Mouse (Mus musculus): ENCODE data around the gene Kif14.

Gene Kif14

DNA sequence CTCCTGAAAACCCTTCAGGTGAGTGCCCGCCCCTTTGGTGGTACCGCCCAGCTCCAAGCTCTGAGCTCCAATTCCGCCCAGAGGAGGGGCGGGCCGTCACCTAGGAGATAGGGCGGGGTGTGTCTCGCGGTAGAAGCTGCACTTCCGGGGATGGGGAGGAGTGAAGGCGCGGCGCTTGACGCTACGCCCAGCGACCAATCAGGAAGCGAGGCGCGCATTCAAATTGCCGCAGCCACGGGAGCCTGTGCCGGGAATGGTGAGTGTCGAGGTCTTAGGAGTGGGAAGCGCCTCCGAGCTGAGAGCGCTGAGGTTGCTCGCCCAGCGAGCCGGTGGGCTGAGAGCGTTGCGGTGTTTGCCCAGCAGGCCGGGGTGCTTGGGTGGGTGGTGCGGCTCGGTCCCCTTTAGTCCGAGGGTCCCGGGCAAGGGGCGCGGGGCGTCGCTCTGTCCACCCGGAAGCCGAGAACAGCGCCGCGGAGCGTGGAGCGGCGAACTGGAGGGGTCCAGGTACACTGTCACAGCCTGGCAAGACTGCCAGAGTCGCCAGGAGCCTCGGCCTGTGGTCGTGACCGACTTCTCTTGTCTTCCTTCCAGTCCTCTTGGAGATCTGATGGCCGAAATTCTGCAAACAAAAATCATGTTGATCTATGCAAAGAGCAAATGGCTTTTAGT lies at the start of gene Kif14:
Gene Kif14, plus strand, starts transcription at position 201 of the 669 bp plus-strand sequence.
- peak; percentile 94 for DNase-seq

DNA sequence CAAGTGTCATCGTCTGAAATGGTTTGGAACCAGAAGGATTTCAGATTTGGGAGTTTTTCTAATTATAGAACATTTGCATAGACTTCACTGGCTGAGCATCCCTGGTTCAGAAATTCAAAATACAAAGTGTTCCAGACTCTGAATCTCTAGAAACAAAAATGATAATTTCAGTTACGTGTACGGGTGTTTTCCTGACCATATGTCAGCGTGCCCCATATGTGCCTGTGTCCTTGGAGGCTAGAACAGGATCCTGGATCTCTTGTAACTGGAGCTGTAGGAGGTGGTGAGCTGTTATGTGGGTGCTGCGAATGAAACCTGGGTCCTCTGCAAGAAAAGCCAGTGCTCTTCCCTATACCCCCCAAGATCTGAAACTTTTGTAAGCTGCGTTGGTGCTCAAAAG lies 47.8 kb upstream of the Kif14 start:
- DNase-seq: no peak

DNA sequence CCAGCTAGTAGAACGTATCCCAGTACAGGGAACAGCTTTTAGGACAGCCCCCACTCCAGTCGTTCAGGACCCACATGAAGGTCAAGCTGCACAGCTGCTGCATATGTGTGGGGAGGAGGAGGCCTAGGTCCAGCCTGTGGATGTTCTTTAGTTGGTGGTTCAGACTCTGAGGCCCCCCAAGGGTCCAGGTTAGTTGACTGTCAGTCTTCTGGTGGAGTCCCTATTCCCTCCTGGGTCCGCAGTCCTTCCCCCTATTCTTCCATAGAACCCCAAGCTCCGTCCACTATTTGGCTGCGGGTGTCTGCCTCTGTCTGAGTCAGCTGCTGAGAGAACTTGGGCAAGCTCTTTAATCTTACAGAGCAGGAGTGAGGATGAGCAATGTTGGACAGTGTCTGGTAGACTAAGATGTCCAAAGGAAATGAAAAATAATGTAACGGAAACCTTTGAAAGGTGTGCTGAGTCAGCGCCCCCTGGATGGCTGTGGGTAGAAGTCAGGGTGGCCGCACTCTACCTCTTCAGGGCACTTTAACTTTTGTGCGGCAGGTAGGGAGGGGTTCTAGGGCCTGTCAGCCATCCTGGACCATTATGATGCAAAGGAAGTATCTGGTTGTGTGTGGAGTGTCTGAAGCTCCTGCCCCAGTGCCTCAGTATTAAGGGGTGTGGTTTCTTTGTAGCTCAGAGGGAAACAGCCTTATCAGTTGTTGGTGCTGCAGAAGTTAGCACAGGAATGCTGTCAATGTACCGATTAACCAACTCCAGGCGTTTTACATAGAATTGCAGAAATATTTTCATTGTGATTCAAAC lies 38.8 kb upstream of the Kif14 start:
- no peak for DNase-seq

DNA sequence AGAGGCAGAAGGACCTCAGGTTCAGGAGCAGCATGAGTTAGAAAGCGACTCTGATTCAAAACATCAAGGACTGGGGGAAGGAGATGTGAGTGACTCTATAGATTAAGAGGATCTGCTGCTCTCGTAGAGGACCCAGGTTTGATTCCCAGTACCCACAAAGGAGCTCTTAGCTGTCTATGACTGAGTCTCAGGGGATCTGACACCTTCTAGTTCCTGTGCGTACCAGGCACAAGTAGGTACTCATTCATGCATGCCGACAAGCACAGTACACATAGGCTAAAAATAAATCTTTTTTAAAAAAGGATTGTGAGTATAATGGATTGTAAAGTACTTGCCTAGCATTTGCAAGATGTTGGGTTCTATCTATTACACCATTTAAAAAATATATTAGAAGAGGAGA lies 37.2 kb upstream of the Kif14 start:
- DNase-seq: no peak

DNA sequence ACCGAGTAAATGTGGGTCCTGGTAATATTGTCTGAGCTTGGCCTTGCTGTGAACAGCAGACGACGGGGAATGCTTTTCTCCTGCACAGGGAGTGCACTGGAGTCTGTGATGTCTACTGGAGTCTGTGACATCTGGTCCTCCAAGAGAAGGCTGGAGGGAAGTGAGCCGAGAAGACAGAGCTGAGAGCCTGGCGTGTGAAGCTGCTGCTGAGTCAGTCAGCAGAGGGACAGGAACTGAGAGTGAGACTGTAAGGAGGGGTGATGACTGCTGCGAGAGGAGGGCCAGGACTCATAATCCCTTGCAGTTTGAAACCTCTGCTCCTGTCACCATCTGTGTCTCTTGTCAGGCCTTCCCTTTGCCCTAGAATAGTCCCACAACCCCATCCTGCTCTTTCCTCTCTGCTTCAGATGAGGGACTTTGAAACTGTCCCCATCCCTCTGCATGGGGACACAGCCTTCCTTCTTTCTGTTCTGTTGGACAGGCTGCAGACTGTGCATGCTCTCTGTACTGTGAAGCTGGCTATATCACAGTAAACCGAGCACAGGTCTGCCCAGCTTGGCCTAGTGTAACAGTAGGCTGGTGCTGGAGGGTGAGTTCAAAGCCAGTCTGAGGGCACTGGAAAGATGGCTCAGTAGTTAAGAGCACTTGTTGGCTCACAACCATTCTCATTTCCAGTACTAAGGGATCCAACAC lies 35.9 kb upstream of the Kif14 start:
- no peak for DNase-seq

DNA sequence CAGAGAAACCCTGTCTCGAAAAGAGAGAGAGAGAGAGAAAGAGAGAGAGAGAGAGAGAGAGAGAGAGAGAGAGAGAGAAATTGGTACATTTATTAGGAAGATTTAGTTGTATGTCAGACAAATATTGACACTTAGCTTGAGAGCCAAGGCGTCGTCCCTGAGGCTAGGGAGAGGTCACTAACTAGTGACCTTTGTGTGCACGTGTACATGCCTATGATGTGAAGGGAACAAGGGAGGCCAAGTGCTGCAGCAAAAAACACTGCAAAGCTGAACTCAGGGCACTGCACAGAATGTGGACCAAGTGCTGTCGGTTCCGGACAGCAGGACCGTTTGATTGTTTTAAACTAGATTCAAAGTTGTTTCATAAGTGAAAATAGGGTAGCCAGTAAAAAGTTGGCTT lies 25.4 kb upstream of the Kif14 start:
- no peak for DNase-seq

DNA sequence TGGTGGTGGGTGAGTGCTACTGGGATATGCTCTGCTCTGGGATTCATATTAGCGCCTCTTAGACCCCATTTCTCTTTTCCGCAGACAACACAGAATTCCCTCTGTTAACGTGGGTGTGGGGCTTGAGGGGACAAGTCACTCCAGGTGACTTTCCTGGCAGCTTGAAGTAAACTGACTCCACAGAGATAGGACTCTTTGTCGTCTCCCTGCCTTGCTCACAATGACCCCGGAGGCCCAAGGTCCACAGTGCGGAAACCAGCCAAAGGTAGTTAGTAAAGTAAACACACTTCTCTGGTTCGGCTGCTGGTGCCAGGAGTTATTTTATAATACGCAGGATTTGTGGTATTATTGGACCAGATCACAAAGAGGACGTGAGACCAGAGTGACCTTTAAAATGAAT lies 23.3 kb upstream of the Kif14 start:
- no peak for DNase-seq

DNA sequence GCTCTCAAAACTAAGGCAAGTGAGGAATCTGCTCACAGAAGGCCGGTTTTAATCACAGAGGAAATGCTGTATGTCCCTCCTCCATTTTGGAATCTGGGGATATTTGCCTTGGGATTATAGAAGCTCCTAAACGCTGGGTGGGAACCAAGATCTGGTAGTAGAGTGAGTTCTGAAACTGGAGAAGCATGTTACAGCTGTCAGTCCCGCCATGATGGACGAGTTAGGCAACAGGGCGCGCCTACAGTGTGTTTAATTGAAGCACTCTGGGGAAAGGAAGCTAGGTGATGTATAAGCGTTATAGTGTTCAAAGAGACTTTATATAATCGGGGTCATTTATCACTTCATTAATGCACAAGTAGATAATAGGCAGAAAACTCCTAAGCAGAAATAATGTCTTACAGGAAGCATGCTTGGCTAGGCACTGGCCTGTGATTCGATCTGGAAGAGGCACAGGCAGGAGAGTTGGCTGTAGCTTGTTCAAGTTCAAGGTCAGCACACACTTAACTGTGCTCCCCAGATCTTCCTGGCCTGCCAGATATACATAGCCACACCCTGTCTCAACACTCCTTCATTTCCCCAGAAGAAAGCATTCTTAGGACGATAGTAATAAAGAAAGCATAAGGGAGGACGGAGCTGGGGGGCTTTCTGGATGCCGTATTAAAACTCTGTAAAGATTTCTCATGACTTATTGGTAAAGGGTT lies 21.4 kb upstream of the Kif14 start:
- no peak for DNase-seq

DNA sequence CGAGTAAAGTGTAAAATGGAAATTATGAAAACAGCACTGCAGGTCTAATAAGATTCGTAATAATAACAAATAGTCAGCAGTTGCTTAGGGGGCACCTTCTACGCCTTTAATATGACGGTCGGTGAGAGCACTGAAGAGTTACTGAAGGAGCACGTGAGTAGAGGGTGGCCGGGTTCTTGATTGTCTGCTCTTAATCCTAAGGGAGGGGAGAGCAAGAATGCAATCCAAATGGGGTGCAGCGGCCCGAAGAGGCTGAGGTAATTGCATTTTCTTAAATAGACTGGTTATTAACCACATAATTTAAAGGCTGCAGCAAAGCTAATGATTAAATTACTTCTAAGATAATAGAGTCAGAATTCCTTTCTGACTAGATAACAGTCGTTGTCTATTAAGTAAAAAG lies 19.2 kb upstream of the Kif14 start:
- DNase-seq: no peak

DNA sequence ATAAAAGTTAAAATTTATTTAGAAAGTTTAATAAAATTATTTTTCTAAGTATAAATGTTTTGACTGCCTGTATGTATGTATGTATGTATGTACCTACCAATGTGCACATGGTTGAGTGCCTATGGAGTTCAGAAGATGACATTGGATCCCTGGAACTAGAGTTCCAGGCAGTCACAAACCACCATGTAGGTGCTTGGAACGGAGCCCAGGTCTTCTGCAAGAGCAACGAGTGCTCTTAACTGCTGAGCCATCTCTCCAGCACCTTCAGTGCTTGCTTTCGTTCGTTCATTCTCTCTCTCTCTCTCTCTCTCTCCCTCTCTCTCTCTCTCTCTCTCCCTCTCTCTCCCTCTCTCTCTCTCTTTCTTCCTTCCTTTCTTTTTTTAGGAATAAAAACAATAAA lies 18.8 kb upstream of the Kif14 start:
- no peak for DNase-seq

DNA sequence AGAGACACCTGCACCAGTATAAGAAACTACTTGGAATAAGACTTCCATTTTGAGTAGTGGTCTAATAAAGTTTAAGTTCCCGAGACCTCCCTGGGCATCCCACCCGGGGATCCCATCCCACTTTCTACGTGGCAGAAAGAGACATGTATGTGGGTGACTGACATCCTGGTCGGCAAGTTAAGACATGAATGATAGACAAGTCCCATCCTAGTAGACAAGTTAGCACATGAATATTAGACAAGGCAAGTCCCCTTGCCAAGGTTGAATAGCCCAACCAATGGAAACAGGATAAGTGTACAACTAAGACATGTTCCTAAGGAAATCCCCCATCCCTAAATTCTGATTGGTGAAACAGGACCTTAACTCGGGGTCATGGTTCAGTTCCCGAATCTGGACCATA lies 16.6 kb upstream of the Kif14 start:
- no peak for DNase-seq

DNA sequence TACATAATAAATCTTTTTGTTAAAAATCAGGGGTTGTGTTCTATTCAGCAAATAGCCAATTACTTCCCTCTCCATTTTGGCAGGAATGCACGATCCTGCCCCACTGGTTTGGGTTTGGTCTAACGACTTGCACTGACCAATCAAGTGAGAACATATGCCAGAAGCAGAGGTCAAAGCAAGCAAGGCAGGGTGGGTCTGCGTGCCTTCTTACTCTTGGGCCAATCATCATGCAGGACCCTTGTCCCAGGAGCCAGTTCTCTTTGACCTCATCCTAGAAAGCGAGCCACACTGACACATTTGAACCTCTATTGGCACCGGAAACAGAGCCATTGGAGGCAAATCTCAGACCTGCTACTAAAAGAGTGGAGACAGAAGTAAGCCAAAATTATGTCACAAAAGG lies 15.9 kb upstream of the Kif14 start:
- DNase-seq: no peak

DNA sequence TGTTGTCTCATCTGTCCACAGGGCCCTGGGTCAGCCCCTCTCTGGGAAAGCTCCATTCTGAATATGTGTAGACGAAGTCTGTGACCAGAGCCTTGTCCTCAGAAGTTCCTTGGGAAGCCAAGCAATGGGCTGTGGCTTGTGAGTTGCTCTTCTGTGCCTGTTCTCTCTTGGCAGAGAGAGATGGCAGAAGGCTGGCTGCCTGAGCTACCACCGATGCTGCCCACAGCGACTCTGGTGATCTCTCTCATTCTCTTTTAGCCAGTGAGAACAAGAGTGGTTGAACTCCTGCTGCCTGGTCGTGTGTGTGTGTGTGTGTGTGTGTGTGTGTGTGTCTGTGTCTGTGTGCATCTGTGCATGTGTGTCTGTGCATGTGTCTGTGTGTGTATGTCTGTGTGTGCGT lies 13.7 kb upstream of the Kif14 start:
- no peak for DNase-seq

DNA sequence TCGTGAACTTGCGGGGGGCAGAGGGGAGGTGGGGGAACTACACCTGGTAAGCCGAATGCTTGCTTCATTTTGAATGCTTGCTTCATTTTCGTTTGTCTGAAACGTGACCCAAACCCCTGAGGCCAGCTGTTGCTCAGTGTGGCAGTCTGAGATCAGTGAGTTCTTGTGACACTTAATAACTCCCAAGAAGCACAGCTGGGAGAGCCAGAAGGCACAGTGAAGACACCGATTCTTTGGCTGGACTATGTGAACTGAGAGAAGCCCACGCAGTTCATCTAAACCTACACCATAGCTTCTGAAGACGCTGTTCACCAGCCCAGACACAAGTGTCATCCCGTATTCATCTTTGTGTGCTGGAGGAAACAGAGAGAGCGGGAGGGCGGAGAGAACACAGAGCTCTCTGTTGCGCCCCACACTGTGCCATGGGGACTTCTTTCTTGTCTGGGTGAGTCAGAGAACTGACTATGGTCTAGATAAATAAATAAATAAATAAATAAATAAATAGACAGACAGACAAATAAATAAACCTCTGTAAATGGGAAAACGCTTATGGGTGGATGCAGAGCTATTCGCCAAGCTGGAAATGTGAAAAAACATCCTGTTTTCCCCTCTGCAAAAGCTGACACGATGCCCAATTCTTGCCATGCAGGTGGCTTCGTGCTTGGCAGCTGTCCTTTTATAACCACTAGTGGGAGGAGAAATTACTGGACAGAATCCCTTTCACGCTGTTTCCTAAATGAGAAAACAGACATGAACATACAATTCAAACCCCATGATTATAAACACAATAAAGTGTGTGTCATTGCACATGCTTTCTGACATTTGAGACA lies 10.2 kb upstream of the Kif14 start:
- DNase-seq: no peak

DNA sequence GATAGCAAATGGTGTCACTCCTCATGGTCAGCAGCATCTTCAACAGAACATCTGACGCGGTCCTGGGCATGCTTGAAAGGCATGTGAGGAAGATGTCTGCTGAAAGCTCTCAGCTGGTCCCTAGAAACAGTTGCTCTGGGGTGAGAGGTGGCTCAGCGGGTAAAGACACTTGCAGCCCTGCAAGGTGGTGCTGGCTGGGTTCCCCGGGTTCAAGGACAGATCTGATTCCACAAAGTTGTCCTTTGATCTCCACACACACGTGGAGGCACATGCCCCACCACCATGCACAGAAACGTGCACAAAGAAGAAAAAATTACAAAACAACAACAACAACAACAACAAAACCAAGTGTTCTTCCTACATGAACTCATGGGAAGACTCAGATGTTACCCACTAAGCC lies 9.4 kb upstream of the Kif14 start:
- no peak for DNase-seq

DNA sequence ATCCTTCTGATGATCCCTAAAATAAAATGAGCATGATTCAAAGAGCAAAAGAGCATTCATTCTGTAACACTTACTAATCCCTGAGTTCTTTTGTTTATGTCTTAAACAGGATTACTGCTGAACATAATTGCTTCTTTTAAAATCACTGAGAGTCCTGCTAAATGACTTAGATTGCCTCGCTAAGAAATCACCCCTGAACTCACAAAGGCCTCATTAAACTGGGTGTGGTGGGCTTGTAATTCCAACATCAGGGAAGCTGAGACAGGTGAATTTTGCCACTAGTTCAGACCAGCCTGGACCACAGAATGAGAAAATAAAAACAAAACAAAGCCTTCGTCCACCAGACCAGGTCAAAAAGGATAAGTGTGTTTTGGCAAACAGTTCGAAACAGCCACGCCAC lies 8.7 kb upstream of the Kif14 start:
- DNase-seq: no peak

DNA sequence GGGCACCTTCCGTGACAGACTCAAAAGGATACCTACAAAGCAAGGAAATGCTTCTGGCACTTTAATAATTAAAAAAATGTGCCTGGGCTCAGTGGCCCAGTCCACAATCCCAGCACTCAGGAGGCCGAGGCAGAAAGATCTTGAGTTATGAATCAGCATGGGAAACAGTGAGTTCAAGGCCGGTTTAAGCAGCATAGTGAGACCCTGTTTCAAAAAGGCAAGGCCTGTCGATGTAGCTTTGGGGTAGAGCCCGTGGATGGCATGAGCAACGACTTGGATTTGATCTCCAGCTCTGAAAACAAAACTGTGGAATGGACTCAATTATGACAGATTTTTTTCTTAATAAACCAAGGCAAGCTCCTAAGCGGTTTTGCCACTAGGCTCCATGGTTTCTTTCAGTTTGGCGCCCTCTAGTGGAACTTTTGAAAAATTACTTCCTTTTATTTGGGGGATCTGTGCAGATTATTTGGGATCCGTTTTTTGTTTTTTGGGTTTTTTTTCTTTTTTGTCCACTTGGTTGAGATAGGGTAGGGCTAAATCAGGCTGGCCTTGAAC lies 7.4 kb upstream of the Kif14 start:
- DNase-seq: no peak

DNA sequence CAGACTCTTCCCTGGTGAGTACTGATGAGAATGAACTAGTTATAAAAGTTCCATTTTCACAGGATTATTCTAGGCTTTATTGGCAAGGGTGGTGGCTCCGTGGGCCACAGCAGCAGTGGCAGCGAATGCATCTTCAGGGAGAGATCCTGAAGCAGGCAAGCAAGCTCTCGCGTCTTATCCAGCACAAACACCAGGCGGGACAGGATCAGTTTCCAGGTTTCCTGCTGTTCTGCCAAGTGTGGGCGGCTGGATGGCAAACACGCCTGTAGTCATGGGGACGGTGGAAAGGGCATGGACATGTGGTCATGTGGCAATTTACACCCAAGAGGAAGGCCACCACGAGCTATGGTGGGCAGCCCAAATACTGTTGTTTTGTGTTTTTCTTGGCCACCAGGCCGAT lies 3.7 kb upstream of the Kif14 start:
- peak; percentile 26 for DNase-seq

DNA sequence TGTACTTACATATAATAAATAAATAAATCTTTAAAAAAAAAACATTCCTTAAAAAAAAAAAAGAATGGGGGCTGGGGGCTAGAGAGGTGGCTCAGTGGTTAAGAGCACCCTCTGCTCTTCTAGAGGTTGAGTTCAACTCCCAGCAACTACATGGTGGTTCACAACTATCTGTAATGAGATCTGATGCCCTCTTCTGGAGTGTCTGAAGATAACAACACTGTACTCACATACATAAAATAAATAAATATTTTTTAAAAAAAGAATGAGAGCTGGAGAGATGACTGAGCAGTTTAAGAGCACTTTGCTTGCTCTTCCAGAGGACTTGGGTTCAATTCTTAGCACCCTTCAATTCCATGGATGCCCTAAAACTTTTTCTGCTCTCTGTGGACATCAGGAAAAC lies 975 bp upstream of the Kif14 start:
- DNase-seq: no peak

DNA sequence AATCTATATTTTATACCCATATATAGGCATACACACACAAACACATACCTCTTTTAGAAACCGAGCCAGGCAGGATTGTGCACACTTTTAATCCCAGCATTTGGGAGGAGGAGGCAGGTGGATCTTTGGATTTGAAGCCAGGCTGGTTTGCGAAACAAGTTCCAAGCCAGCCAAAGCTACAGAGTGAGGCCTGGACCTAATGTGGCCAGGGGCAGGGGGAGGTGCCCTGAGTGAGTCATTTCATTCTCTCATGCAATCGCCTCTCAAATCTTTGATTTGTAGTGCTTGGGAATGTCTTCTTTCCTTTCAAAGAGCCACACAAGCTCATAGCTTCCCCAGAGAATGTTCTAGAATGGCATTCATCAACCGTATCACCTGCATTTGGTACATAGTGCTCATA lies 3.3 kb downstream of the Kif14 start:
- no peak for DNase-seq

DNA sequence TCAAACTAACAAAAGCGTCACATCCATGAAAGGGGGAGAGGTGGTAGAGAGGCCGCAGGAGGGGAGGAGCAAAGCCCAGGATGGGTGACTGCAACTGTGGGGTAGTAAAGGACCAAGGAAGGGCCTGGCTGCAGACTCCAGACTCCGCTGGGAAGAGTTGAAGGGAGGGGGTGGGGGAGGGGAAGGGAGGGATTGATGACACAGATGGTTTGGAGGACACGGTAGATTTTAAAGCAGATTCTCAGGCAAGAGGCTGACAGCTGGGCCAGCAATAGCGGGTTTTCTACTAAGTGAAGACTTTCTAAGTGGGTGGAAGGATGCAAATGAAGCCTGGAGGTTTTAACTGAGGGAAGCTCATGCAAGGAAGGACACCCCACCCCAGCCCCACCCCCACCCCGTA lies 4.3 kb downstream of the Kif14 start:
- no peak for DNase-seq

DNA sequence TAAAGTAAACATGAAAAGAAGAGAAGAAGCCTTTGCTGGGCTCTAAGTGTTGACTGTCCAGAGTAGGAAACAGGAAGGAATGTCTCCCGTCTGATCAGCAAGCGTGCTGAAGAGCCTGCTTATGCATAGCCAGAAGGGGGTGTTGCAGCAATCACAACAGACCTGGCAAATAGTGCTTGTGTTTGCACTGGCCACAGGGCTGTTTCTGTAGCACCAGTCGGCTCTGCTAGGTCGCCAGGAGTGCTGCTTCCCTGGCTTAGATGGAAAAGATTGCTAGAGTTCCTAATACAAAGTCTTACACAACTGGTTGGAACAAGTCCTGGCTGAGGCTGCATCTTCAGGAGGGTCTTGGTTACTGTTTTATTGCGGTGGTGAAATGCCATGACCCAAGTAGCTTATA lies 25.5 kb downstream of the Kif14 start:
- DNase-seq: no peak

All from right cerebral cortex, postnatal 14 days (tissue).